Mouse (Mus musculus) heart, embryonic 14.5 days (tissue): ENCODE measurements around the gene Stk4. TPM values are rescaled to one million over a fixed set of nuclear protein-coding genes. Genes with fewer than 3 reads are reported as not detected.

Experiments used
- ATAC-seq: fragments of 200-750 bp; cut with Nextera tagmentation; 2 replicates; pipeline ENCODE4 v1.8.0; 2017; ENCODE audit warnings: low read depth, moderate TSS enrichment; ENCODE audit not compliant: insufficient number of reproducible peaks, insufficient read depth, low FRiP score
- H3K27ac ChIP-seq, 2 experiments: fragments of 200-500 bp in 1 of 2; fragments of 300-500 bp in 1 of 2; sonication (generic) in 1 of 2; replicated peaks in 1 of 2; 2 replicates each; pipeline ENCODE4 v1.5.1; 2012 to 2014; ENCODE audit warnings: low read depth in 2 of 2, low read length in 2 of 2, control low read depth in 1 of 2, mild to moderate bottlenecking in 1 of 2, mixed read lengths in 1 of 2; ENCODE audit not compliant: control insufficient read depth in 1 of 2, insufficient read depth in 1 of 2
- H3K27me3 ChIP-seq: fragments of 300-500 bp; sonication (generic); 2 replicates; pipeline ENCODE4 v1.6.1; 2014; ENCODE audit warnings: mild to moderate bottlenecking, low read length, control low read depth; ENCODE audit not compliant: control insufficient read depth, insufficient read depth
- H3K36me3 ChIP-seq: fragments of 300-500 bp; sonication (generic); 2 replicates; pipeline ENCODE4 v1.6.1; 2014; ENCODE audit warnings: mild to moderate bottlenecking, control low read depth, low read length, mixed read lengths; ENCODE audit not compliant: control insufficient read depth, insufficient read depth
- H3K4me1 ChIP-seq, 2 experiments: fragments of 200-500 bp in 1 of 2; fragments of 300-500 bp in 1 of 2; sonication (generic) in 1 of 2; 2 replicates each; pipeline ENCODE4 v1.6.1; 2012 to 2014; ENCODE audit warnings: low read length in 2 of 2, control low read depth in 1 of 2, mixed read lengths in 1 of 2; ENCODE audit not compliant: control insufficient read depth in 2 of 2, insufficient read depth in 2 of 2
- H3K4me2 ChIP-seq: fragments of 300-500 bp; sonication (generic); 2 replicates; pipeline ENCODE4 v1.6.1; 2014; ENCODE audit warnings: mild to moderate bottlenecking, low read length
- H3K4me3 ChIP-seq, 2 experiments: fragments of 200-500 bp in 1 of 2; fragments of 300-500 bp in 1 of 2; sonication (generic) in 1 of 2; 2 replicates each; pipeline ENCODE4 v1.5.1; 2012 to 2014; ENCODE audit warnings: low read length in 2 of 2, mild to moderate bottlenecking in 2 of 2, control low read depth in 1 of 2, low read depth in 1 of 2, moderate library complexity in 1 of 2; ENCODE audit not compliant: control insufficient read depth in 1 of 2, insufficient read depth in 1 of 2
- H3K9ac ChIP-seq: fragments of 300-500 bp; sonication (generic); 2 replicates; pipeline ENCODE4 v1.6.1; 2014; ENCODE audit warnings: mild to moderate bottlenecking, low read length
- H3K9me3 ChIP-seq: fragments of 300-500 bp; sonication (generic); 2 replicates; pipeline ENCODE4 v1.6.1; 2016; ENCODE audit warnings: low read length, control low read depth; ENCODE audit not compliant: control insufficient read depth
- WGBS: fragments of 180-500 bp; shearing (Covaris S2); extraction: QIAGEN DNeasy Blood & Tissue Kit; methylation state at CpG from one replicate; pipeline ENCODE4 v1.1.7; 2014; 5-methylcytosine and 5-hydroxymethylcytosine counted together
- polyA plus RNA-seq: library from polyadenylated mRNA; unstranded; fragments of >200 nt; fragmentation: Nextera tagmentation; extraction: Ambion mirVana; gene quantifications from 2 replicates; pipeline ENCODE4 v1.2.1, GENCODE M21; 2014

The Stk4 gene
- polyA plus RNA-seq, 1 experiment from 2014 or later, result 19.5 TPM

DNA sequence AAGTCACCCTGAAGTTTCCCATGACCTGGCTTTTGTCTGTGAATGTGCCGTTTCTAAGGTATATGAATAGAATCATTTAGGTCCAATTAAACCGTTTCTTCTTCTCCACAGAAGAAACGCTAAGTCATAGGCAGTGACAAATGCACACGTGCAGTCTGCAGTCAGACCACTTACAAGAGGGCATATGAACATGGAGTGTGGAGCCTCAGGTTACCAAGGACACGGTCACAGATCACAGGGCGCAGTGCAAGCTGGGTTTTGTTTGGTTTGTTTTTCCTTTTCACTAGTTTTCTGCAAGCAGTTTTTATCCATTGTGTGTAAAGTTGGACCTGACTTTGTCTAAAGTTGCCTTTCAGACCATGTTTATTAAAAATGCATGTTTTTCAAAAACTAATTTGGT, 73.9 kb downstream of the Stk4 start:
- ATAC-seq, result no peak
- Histone ChIP-seq H3K27ac (no peak overlapping the region), H3K9ac (no peak overlapping the region), H3K4me2 (no peak overlapping the region), H3K4me3 (no peak overlapping the region), H3K36me3 (0 out of 2 replicates have a peak, but pooled peaks cover 3% of the 10 kb centered on the region), H3K9me3 (no peaks in the 10 kb centered on the region), H3K4me1 (peaks cover 16 to 41% of the 10 kb centered on the region in 2 experiments), H3K27me3 (no peaks in the 10 kb centered on the region)
- WGBS, result 82% methylated on average over 6 of the region's 6 CpGs

DNA sequence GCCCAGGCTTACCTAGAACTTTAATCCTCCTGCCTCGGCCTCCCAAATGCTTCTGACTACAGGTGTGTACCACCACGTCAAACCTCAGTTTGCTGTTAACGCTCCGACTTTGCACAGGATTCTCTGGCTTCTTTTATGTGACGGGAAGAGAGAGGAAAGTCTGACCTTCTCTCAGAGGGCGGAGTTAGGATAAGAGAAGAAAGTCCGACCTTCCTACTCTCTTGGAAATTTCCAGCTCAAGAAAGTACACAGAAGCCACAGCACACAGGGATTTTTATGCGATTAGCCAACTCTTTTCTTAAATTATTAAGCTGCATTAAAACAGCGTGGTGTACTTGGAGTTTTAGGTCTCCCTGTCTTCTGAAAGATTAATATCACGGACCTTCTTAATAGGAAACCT, 74.4 kb downstream of the Stk4 start:
- no peaks in the 10 kb centered on the region for H3K9me3 ChIP-seq
- H3K27me3 ChIP-seq, result no peaks in the 10 kb centered on the region
- H3K4me1 ChIP-seq, result peaks cover 16 to 41% of the 10 kb centered on the region in 2 experiments
- no peak overlapping the region for H3K9ac ChIP-seq
- WGBS, result 74% methylated on average over 10 of the region's 10 CpGs
- H3K27ac ChIP-seq, result no peak overlapping the region
- H3K4me2 ChIP-seq, result no peak overlapping the region
- H3K4me3 ChIP-seq, result no peak overlapping the region
- no peak for ATAC-seq
- H3K36me3 ChIP-seq, result 0 out of 2 replicates have a peak, but pooled peaks cover 3% of the 10 kb centered on the region

DNA sequence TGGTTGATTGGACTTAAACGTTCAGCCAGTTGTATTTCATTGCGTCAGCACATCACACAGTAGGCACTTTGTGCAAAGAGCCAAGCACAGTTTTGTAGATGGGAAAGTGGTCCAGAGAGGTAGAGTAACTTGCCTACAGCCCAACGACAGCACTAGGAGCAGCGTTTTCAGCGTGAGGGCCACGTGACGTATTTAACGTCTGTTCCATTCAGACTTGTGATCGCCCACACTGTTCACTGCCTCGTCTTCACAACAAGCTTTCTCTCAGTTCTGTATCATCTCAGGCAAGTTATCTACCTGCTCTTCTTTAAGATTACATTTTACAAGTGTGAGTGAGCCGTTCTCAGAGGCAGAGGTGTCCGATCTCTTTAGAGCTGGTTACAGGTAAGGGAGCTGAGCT, 76.4 kb downstream of the Stk4 start:
- no peaks in the 10 kb centered on the region for H3K9me3 ChIP-seq
- 91% methylated on average over 12 of the region's 12 CpGs for WGBS
- peaks cover 3% of the 10 kb centered on the region for H3K36me3 ChIP-seq
- no peak for ATAC-seq
- H3K4me1 ChIP-seq, result peaks cover 22 to 38% of the 10 kb centered on the region in 2 experiments
- no peak overlapping the region for H3K9ac ChIP-seq
- no peak overlapping the region for H3K4me2 ChIP-seq
- H3K27me3 ChIP-seq, result no peaks in the 10 kb centered on the region
- H3K4me3 ChIP-seq, result no peak overlapping the region
- no peak overlapping the region for H3K27ac ChIP-seq

DNA sequence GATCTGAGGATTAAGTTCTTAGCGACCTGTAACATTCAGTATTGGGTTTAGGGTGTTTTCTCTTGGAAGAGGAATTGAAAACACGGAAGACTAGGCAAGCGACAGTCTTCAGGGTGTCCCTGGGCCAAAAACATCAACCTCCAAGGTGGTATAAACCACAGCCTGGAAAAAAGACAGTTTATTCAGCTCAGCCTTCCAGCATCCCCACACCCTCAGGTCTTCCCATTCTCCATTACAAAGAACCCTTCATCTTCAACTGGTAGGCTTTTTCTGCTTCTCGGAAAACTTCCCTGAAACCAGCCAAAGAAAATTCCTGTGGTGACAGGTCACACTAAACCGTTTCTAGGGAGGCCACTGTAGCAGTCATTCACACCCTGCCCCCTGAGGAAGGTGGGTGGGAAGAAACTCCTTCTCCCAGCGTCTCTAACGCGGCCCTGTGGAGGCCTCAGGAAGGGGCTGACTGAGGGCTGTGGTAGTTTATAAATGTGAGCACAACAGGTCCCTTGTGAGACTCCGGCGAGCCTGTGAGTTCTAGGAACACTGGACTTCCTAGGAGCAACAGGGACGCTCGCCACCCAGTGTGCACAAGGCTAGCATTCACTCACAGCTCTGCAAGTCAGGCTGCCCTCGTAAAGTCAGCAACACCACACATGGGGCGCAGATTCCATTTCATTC, 80.1 kb downstream of the Stk4 start:
- ATAC-seq, result 0 out of 2 replicates have a peak, but pooled peaks have one; percentile 48
- Histone ChIP-seq H3K36me3 (peaks cover 36% of the 10 kb centered on the region), H3K4me3 (no peak overlapping the region), H3K9me3 (no peaks in the 10 kb centered on the region), H3K27me3 (no peaks in the 10 kb centered on the region), H3K27ac (peak overlapping the region; percentile 29 to 63), H3K4me2 (no peak overlapping the region), H3K4me1 (peaks cover 12 to 13% of the 10 kb centered on the region in 2 experiments), H3K9ac (no peak overlapping the region; the same call in 1 of the 2 replicates)
- WGBS, result 34% methylated on average over 14 of the region's 14 CpGs

DNA sequence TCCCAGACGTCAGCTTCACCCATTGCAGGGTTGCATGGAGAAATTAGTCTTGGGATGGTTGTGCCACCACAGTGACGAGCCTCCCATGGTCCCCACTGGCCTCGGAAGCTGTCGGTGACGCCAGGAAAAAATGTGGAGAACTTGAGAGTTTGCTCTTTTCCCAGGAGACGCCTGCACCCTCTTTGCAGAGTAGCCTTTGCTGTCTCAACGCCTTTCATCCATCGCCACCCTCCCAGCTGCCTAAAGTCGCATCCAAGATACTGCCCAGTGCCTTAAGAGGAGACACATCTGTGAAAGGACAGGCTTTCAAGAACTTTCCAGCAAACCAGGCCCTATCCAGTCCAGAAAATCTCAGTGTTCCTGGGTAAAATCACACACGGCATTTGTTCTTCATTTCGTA, 82.2 kb downstream of the Stk4 start:
- WGBS, result 85% methylated on average over 11 of the region's 11 CpGs
- Histone ChIP-seq H3K27me3 (no peaks in the 10 kb centered on the region), H3K4me1 (peaks cover 12 to 13% of the 10 kb centered on the region in 2 experiments), H3K9ac (no peak overlapping the region), H3K36me3 (peaks cover 45% of the 10 kb centered on the region), H3K9me3 (no peaks in the 10 kb centered on the region), H3K4me2 (no peak overlapping the region), H3K27ac (no peak overlapping the region), H3K4me3 (no peak overlapping the region)
- ATAC-seq, result no peak

DNA sequence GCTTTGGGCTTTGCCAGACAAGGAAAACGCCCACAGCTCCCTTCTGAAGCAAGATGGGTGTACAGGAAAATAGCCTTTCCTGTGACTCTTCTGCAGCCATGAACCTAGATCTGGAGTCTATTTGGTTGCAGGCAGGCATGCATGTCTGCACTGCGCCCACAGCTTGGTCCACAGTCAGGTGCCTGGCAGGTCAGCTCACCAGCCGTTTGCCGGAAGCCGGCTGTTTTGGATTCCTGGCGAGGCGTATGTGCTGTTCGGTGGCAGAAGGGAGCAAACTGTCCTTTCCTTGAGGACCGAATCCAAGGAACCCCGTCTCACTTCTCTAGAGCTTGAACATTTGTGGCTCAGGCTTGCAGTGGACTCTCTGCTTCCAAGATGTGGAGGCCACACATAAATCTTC, 83.9 kb downstream of the Stk4 start:
- 89% methylated on average over 10 of the region's 10 CpGs for WGBS

DNA sequence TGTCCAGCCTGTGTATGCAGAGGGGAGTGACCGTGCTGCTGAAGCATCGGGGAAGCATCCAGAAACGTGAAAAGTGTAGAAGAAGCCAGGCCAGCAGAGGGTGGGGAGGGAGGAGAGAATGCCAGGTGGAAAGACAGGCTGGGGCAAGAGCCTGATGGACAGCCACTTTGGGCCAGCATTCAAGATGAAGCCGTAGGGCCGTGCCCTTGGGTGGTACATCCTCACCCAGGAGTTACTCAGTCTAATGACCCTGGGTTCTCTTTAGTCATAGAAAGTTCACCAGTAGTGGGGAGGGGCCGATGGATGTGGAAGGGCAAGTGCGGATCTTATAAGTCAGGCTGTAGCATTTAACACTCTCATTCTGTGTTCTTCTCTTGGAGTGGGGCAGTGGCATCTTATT, 86.0 kb downstream of the Stk4 start:
- H3K36me3 ChIP-seq, result peaks cover 45% of the 10 kb centered on the region
- H3K4me2 ChIP-seq, result no peak overlapping the region
- H3K27ac ChIP-seq, result no peak overlapping the region
- no peak for ATAC-seq
- no peak overlapping the region for H3K4me3 ChIP-seq
- H3K9ac ChIP-seq, result no peak overlapping the region
- no peaks in the 10 kb centered on the region for H3K27me3 ChIP-seq
- H3K9me3 ChIP-seq, result no peaks in the 10 kb centered on the region
- WGBS, result 80% methylated on average over 7 of the region's 7 CpGs
- no peaks in the 10 kb centered on the region for H3K4me1 ChIP-seq

More for the DNA sequence above, 83.9 kb downstream of the Stk4 start:
- Histone ChIP-seq H3K36me3 (peaks cover 45% of the 10 kb centered on the region), H3K27ac (no peak overlapping the region), H3K9ac (no peak overlapping the region), H3K9me3 (no peaks in the 10 kb centered on the region), H3K4me2 (no peak overlapping the region), H3K4me3 (no peak overlapping the region), H3K4me1 (peaks cover 12 to 13% of the 10 kb centered on the region in 2 experiments), H3K27me3 (no peaks in the 10 kb centered on the region)
- no peak for ATAC-seq

DNA sequence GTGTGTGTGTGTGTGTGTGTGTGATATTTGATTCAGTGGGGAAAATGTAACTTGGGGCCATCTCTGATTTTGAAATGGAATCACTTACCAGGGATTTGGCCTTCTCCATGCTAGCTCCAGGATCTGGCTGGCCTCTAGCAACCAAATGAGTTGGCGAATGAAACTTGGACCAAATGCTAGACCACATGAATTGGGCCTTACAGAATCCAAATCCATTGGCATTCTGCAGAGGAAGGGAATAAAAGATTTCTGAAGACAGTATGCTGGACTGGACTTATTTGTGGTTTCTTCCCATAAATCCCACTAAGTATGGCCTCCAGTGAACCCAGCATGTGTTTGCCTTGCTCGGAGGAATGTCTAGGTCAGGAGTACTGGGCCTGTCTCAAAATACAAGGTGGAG, 88.7 kb downstream of the Stk4 start:
- H3K27ac ChIP-seq, result no peak overlapping the region
- peaks cover 19% of the 10 kb centered on the region for H3K36me3 ChIP-seq
- H3K9me3 ChIP-seq, result no peaks in the 10 kb centered on the region
- H3K27me3 ChIP-seq, result 0 out of 2 replicates have a peak, but pooled peaks cover 3% of the 10 kb centered on the region
- no peak overlapping the region for H3K4me3 ChIP-seq
- no peak for ATAC-seq
- 82% methylated on average over 2 of the region's 2 CpGs for WGBS
- H3K9ac ChIP-seq, result no peak overlapping the region
- H3K4me1 ChIP-seq, result no peaks in the 10 kb centered on the region
- no peak overlapping the region for H3K4me2 ChIP-seq
